Mouse (Mus musculus): Measurements from ENCODE around the gene Prg2.
A peak's percentile ranks its signal among the peaks of the same experiment; 100 is the strongest.

Gene Prg2

GRCm38 (mm10) chr2:84980188-84980587, at the start of gene Prg2:
TSS of gene Prg2 (plus strand) at chr2:84980461.
- DNase-seq (ENCODE audit: low read depth, low spot score) = no peak

DNA sequence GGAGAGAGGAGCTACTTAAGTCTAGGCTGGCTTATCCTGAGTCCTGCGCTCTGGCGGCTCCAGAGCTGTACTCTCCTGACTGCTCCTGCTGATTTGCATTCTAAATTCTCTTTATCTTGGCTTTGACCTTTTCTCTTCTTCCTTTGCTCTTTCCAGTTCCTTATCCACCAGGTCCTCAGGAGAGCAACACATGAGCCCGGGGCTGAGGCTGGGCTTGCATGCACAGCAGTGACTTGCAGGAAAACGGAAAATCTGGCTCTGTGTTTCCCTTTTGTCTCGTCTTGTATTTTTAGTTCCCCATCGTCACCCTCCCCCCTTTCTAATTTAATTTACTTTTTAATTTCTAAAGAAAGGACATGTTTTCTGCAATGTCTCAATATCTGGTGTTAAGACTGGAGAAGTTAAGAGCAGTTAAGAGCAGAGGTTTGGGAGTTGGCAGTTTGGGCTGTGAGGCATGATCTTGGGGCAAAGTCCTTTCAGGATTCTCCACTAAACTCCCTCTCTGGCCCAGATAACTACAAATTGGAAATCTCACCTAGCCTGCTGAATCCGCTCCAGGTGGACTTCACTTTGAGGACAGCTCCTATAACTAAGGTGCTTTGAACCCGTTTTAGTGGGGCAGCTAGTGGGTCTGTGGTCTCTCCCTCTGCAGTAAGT, 46.1 kb upstream of the Prg2 start:
- no peak for DNase-seq (ENCODE audit: low read depth, low spot score)

DNA sequence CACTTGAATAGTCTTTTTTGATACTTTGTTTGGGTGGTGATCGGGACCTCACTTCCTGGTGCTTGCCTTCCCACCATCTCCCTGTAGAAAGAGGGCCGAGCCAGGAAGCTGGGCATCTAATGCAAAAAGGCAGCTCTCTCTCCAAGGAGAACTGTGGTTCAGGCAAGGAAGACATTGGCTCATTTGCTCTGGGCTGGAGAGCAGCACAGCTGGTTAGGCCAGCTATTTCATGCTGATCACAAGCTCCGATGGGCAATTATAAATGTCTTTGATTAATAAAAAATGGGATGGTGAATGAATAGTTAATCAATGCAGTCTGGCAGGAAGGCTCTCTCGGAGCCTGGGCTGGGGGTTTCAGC, 45.6 kb upstream of the Prg2 start:
- DNase-seq (ENCODE audit: low read depth, low spot score) = no peak

GRCm38 (mm10) chr2:84935065-84935464, 45.2 kb upstream of the Prg2 start:
- DNase-seq (ENCODE audit: low read depth, low spot score) = no peak

DNA sequence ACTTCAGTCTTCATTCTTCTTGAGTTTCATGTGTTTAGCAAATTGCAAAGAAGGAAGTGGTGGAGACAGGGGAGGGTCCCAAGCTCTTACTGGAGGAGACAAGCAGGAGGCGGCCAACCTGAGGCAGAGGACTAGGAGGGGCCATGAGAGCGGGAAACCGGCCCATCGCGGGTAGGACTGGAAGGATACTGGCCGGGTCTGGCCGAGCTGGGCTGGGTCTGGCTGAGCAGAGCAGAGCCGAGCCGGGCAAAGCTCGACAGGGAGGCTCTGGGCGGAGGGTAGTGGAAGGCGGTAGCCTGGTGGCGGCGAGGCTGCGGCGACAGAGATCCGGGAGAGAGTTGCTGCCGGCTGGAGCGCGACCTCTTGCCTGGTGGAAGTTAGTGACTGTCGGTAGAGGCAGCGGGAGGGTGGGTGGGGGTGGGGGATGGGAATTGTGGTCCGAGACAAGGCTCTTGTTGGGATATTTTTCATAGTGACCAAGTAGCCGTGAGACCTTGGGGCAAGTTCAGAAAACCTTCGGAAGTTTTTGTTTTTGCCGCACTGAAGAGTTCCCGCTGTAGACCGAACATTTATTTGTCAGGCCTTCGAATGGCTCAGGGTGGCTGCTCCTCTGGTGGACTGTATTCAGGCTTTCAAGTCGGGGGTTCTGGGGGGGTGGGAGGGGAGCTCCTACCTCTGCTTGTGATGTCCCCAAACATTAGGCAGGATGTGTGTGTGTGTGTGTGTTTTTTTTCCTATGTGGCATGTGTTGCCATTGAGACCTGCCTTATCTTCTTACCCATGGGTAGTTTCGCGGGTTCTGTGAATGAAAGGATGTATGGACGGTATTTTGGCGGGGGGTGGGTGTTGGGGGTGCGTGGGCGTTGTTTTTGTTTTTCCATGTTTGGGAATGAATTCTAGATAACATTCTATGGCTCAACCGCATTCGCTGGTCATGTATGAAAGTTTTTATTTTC, 43.5 kb upstream of the Prg2 start, which contains the start of gene Slc43a3:
Gene Slc43a3, plus strand, starts transcription at position 106 of the 956 bp plus-strand sequence.
- DNase-seq (ENCODE audit: low read depth, low spot score) = peak; percentile 76

DNA sequence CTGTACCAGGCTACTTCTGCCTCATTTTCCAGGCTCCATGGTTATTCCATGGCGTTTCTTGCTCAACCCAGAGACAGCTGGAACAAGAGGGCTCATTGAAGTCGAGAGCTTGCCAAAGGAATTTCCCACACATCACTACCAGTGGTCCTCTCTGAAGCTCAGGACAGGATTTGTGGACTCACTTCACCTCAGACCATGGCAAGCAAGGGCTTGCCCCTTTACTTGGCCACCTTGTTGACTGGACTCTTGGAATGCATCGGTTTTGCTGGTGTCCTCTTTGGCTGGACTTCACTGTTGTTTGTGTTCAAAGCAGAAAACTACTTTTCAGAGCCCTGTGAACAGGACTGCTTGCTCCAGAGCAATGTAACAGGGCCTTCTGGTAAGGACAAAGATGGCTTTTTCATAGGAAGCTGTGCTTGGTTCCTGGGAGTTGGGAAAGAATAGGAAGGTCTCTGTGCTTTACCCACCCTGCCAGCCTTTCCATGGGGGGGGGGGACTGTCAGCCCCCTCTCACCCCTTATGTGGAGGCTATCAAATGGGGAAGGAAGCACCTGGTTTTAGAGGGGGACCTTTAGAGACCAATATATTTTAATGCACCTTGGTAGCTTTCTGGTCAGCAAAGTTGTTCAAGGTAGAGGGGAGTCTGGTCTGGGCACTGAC, 42.6 kb upstream of the Prg2 start:
- no peak for DNase-seq (ENCODE audit: low read depth, low spot score)

DNA sequence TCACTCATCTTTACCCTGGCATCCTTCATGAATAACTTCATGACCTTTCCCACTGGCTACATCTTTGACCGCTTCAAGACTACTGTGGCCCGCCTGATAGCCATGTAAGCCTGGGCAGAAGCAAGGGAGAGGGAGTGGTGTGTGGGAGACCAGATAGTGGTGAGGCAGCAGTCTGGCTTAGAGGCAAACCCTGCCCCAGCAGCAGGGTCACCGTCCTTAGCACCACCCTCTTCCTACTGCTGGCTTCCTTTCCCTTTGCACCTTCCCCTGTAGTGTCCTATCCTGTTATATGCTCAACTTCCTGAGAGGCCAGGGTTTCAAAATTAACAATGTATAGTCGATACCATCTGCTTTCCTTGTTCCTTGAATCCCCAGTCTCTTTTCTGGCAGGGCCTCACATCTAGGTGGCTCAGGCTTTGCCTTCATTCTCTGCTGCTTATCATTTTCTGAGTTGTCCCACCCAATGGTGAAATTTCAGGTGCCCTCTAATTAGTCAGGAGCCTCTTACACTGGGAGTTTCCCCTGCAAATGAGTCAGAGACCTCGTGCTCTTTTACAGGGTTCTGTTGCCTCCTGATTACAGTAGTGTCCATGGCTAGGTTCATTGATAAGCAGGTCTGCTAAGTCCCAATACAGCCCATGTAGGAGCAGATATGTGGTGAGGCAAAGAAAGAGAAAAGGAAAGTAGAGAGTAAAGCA, 41.9 kb upstream of the Prg2 start:
- no peak for DNase-seq (ENCODE audit: low read depth, low spot score)

DNA sequence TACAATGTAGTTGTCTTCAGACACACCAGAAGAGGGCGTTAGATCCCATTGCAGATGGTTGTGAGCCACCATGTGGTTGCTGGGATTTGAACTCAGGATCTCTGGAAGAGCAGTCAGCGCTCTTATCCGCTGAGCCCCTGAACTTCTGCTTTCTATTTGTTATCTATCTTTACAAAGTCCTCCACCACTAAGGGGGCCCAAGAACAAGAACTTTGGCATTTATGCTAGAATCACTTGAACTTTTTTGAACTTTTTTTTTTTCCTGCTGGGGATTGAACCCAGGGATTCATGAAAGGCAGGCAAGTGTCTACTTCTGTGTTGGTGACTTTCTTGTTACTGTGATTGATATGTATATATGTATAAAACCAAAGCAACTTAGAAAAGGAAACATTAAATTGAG, 41.0 kb upstream of the Prg2 start:
- DNase-seq (ENCODE audit: low read depth, low spot score) = no peak

DNA sequence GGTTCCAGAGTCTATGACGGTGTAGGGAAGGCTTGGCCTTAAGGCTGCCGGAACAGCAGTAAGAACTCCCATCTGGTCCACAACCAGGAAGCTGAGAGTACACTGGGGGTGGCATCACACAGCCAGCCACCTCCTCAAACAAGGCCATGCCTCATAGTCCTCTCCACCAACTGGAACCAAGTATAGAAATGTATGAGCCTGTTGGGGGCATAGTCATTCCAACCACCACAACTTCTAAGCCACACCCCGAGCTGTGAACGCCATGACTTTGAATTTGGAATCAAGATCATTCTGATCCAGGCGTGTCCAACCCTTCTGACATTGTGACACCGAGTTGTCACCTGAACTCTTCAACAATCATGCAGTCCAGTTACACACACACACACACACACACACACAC, 40.5 kb upstream of the Prg2 start:
- no peak for DNase-seq (ENCODE audit: low read depth, low spot score)

DNA sequence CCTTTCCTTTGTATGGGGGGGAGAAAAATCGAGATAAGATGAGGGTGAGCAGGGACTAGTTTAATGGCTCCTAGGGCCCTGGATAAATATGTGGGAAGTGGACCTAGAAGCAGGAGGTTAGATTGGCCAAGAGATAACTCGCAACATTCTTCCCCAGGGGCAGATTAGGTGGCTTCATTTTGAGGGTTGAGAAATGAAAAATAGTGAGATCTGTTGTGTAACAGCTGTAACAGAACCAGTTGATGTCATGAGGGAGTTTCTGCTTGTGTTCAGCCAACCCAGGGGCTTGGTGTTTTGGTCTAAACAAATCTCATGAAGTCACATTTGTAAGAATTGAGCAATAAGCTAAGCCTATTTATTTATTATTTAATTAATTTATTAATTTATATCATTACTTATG, 38.9 kb upstream of the Prg2 start:
- no peak for DNase-seq (ENCODE audit: low read depth, low spot score)

DNA sequence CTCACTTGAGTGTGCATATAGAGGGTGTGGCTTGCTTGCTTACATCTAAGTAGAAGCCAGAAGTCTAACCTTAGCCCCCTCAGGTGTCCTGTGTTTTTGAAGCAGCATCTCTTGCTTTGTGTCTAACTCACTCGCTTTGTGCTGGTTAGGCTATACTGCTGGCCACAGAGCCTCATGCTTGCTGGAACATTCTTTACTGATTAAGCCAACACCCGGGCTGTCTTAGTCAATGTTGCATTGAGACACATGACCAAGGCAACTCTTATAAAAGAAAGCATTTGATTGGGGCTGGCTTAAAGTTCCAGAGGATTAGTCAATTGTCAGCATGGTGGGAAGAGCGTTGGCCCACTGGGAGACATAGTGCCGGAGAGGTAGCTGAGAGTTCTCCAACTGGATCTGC, 38.5 kb upstream of the Prg2 start:
- DNase-seq (ENCODE audit: low read depth, low spot score) = no peak

DNA sequence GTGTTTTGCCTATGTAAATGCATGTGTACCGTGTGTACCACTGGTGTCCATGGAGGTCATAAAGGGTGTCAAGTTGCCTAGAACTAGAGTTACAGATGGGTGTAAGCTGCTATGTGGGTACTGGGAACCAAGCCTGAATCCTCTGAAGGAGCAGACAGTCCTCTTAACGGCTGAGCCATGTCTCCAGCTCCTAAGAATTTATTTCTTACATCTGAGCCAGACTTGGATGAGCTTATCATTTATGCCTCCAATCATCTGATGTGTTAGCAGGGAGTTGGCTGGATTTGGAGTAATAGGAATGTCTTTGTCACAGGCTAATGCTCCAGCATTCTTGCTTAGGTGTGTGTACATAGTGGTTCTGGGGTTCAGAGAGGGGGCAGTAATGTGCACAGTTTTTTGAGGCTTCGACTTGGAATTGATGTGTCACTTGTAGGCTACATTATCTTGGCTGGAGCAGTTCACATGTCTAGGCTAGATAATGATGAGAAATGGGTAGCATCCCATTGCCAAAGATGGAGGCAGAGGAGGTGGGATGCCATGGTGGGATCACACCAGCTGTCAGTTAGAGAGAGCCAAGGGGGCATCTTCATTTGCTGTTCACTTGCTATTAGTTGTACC, 33.0 kb upstream of the Prg2 start:
- DNase-seq (ENCODE audit: low read depth, low spot score) = no peak

DNA sequence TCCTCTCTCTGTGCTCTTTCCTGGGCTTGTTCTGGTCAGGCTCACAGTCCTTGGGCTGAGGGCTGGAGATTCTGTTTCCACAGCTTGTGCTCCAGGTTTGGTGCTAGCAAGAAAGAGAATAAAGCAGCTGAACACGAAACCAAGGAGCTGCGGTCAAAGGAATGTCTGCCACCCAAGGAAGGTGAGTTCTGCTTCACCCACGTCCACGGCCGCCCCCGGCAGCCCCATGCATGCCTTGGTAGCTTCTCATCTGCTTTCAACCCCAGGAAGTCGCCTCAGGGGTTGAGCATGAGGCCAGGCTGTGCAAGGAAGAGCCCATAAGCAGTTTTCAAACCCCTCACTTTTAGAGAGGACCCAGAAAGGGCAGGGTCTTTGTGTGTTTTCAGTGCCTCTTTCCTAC, 32.0 kb upstream of the Prg2 start:
- DNase-seq (ENCODE audit: low read depth, low spot score) = no peak

DNA sequence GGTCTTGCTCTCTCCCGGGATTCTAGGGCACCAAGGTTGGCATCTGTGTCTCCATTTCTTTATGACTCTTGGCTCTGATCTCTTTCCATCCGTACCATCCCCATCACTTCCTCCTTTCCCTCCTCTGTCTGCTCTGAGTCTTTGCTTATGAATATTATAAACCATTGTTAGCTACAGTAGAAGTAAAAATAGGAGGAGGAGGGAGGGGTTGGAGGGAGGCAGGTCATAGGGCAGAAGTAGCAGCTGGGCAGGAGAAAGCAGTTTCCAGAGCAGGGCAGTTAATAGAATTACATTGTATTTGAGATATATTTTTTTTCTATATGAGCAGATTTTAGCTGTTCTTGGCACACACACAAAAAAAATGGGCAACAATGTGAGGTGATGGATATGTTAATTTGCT, 31.5 kb upstream of the Prg2 start:
- DNase-seq (ENCODE audit: low read depth, low spot score) = no peak

GRCm38 (mm10) chr2:84951027-84951426, 29.2 kb upstream of the Prg2 start:
- DNase-seq (ENCODE audit: low read depth, low spot score) = no peak

- DNase-seq (ENCODE audit: low read depth, low spot score) = no peak
Measured at GRCm38 (mm10) chr2:84952251-84952650, 28.0 kb upstream of the Prg2 start.

DNA sequence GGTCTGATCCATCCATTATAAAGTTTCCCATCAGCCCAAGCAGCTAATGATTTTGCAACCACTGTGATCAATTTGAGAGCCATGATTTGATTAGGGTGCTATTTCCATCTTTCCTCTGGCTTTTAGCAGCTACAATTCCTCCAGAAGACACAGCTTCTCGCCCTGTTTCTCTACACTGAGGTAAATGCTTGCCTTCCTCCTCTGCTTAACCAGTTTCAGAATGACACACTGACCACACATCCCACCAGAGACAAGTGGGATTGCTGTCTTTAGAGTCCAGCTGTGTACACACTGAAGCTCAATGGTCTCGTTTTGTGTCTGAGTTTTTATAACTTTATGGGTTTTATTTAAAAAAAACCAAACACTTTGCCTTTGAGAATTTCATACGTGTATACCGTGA, 27.6 kb upstream of the Prg2 start:
- no peak for DNase-seq (ENCODE audit: low read depth, low spot score)

DNA sequence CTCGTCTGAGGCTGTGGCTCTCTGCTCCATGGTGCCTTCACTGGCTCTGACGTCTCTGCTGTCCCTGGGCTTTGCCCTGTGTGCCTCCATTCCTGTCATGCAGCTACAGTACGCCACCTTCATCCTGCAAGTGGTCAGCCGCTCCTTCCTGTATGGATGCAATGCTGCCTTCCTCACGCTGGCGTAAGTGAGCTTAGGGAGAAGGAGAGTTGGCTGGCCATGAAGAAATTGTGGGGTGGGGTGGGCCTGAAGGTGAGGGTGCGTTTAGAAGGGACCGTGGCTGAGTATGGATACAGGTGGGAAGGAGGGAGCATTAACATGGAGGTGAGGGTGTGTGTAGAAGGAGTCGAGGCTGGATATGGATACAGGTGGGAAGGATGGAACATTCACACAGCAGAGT, 24.8 kb upstream of the Prg2 start:
- DNase-seq (ENCODE audit: low read depth, low spot score) = no peak

- peak; percentile 57 for DNase-seq (ENCODE audit: low read depth, low spot score)
Measured at GRCm38 (mm10) chr2:84956274-84956673, 24.0 kb upstream of the Prg2 start.

- DNase-seq (ENCODE audit: low read depth, low spot score) = no peak
Measured at GRCm38 (mm10) chr2:84958588-84959264, 21.5 kb upstream of the Prg2 start.

GRCm38 (mm10) chr2:84961300-84961699, 19.0 kb upstream of the Prg2 start:
- DNase-seq (ENCODE audit: low read depth, low spot score) = no peak
